Mouse (Mus musculus) heart, embryonic 11.5 days (tissue): ENCODE data around the gene Gm4567. TPM values are rescaled to one million over a fixed set of nuclear protein-coding genes. Genes with fewer than 3 reads are reported as not detected.
"Not testable (repeated sequence)": the region's sequence is repeated elsewhere in the genome, so short reads cannot be mapped to it uniquely, and the experiment has no call there.

Experiments
- ATAC-seq: fragments of 200-750 bp; cut with Nextera tagmentation; replicated peaks from 2 replicates; pipeline ENCODE4 v1.8.0; 2017; ENCODE audit warnings: moderate library complexity; ENCODE audit not compliant: insufficient number of reproducible peaks, low FRiP score, low TSS enrichment
- H3K27ac ChIP-seq: fragments of 300-500 bp; sonication (generic); 2 replicates; pipeline ENCODE4 v1.5.1; 2014; ENCODE audit warnings: mild to moderate bottlenecking, low read depth, low read length
- H3K27me3 ChIP-seq: fragments of 300-500 bp; sonication (generic); 2 replicates; pipeline ENCODE4 v1.6.1; 2014; ENCODE audit warnings: mild to moderate bottlenecking, low read length, mixed read lengths; ENCODE audit not compliant: control insufficient read depth, insufficient read depth
- H3K36me3 ChIP-seq: fragments of 300-500 bp; sonication (generic); 2 replicates; pipeline ENCODE4 v1.6.1; 2014; ENCODE audit warnings: mild to moderate bottlenecking, low read length, moderate library complexity, mixed read lengths; ENCODE audit not compliant: control insufficient read depth, insufficient read depth
- H3K4me1 ChIP-seq: fragments of 300-500 bp; sonication (generic); 2 replicates; pipeline ENCODE4 v1.6.1; 2014; ENCODE audit warnings: low read length; ENCODE audit not compliant: control insufficient read depth, insufficient read depth
- H3K4me2 ChIP-seq: fragments of 300-500 bp; sonication (generic); 2 replicates; pipeline ENCODE4 v1.6.1; 2014; ENCODE audit warnings: mild to moderate bottlenecking, moderate library complexity
- H3K4me3 ChIP-seq: fragments of 300-500 bp; sonication (generic); 2 replicates; pipeline ENCODE4 v1.5.1; 2014; ENCODE audit warnings: low read depth, low read length
- H3K9ac ChIP-seq: fragments of 300-500 bp; sonication (generic); 2 replicates; pipeline ENCODE4 v1.6.1; 2014; ENCODE audit warnings: mild to moderate bottlenecking, low read depth, low read length, moderate library complexity
- H3K9me3 ChIP-seq: fragments of 300-500 bp; sonication (generic); replicated peaks from 2 replicates; pipeline ENCODE4 v1.6.1; 2016; ENCODE audit warnings: low read length; ENCODE audit not compliant: control insufficient read depth
- WGBS: fragments of 180-500 bp; shearing (Covaris S2); extraction: QIAGEN DNeasy Blood & Tissue Kit; methylation state at CpG from one replicate; pipeline ENCODE4 v1.1.7; 2014; ENCODE audit not compliant: insufficient replicate concordance; 5-methylcytosine and 5-hydroxymethylcytosine counted together
- polyA plus RNA-seq: library from polyadenylated mRNA; unstranded; fragments of >200 nt; fragmentation: Nextera tagmentation; extraction: Ambion mirVana; gene quantifications from 2 replicates; pipeline ENCODE4 v1.2.1, GENCODE M21; 2014

Gm4567 gene
- not detected in 2 replicates for polyA plus RNA-seq

DNA sequence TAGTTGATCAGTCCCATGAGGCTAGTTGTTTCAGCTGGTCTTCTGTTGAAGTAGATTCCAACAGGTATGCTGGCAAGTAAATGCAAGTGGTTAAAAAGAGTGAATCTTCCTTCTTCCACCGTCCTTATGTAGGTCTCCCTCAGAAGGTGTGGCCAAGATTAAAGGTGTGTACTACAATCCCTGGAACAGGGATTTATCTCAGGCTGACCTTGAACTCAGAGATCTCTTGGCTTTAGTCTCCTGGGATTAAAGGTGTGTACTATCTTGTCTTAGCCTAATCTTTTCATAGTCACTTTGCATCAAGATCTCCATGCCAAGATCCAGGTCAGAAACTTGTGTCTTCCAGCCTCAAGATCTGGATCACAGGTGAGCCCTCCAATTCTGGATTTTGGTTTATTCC lies at the start of gene Gm4567:
TSS of gene Gm4567 (minus strand) at position 101 of the 400 bp plus-strand sequence.
- not testable (repeated sequence) for H3K36me3 ChIP-seq, H3K4me1 ChIP-seq, H3K4me3 ChIP-seq, H3K9me3 ChIP-seq, H3K27ac ChIP-seq, H3K4me2 ChIP-seq, H3K9ac ChIP-seq, H3K27me3 ChIP-seq, ATAC-seq
- WGBS: no CpG with 5 or more reads among the region's 1 CpGs

DNA sequence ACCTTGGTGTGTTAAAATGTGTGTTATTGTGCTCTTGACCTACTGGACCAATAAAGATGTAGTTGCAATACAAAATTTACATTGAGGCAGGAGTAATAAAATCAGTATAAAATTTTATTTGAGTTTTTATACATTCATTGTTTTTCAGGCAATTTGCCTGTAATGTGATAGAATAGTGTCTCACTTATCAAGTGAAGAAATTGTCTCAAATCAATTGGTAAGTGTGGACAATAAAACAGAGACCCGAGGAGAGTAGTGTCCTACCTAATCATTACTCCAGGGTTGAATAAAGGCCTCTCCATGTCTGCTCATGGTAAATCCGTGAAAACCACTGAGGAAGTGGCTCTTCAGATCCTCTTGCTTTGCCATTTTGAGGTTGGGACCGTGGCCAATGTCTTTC lies 41.9 kb upstream of the Gm4567 start, which contains the start of gene Vmn1r157:
TSS of gene Vmn1r157 (plus strand) at position 301 of the 400 bp plus-strand sequence.
- H3K4me1 ChIP-seq, H3K4me3 ChIP-seq, ATAC-seq, H3K9ac ChIP-seq, H3K27ac ChIP-seq, H3K36me3 ChIP-seq, H3K9me3 ChIP-seq, H3K27me3 ChIP-seq, H3K4me2 ChIP-seq: not testable (repeated sequence)
- 33% methylated on average over 2 of the region's 3 CpGs for WGBS

GRCm38 (mm10) chr7:22692217-22692616 lies 27.3 kb downstream of the Gm4567 start, which contains the start of gene Gm8693:
TSS of gene Gm8693 (minus strand) at chr7:22692317.
- no CpG with 5 or more reads among the region's 2 CpGs for WGBS
- not testable (repeated sequence) for H3K4me1 ChIP-seq, ATAC-seq, H3K4me2 ChIP-seq, H3K27ac ChIP-seq, H3K4me3 ChIP-seq, H3K9ac ChIP-seq, H3K9me3 ChIP-seq, H3K36me3 ChIP-seq, H3K27me3 ChIP-seq

Other genes with a start within 250 kb of the Gm4567 start
- gene Vmn1r151, start 220.0 kb downstream of the Gm4567 start, polyA plus RNA-seq: not detected in 2 replicates
- gene Vmn1r152, start 196.7 kb downstream of the Gm4567 start, polyA plus RNA-seq: not detected in 2 replicates
- gene Gm8677, start 184.8 kb downstream of the Gm4567 start, polyA plus RNA-seq: not detected in 2 replicates
- not detected in 2 replicates for gene Gm4201, start 154.4 kb downstream of the Gm4567 start, polyA plus RNA-seq
- gene Gm4565, start 131.6 kb downstream of the Gm4567 start, polyA plus RNA-seq: not detected in 2 replicates
- not detected in 2 replicates for gene Vmn1r155, start 61.7 kb downstream of the Gm4567 start, polyA plus RNA-seq
- not detected in 2 replicates for gene Gm8693, start 27.4 kb downstream of the Gm4567 start, polyA plus RNA-seq
- gene Vmn1r157, start 42.0 kb upstream of the Gm4567 start, polyA plus RNA-seq: not detected in 2 replicates
- gene Vmn1r158, start 71.1 kb upstream of the Gm4567 start, polyA plus RNA-seq: not detected in 2 replicates
- not detected in 2 replicates for gene Vmn1r159, start 123.9 kb upstream of the Gm4567 start, polyA plus RNA-seq
- gene Vmn1r160, start 151.5 kb upstream of the Gm4567 start, polyA plus RNA-seq: not detected in 2 replicates